Mouse (Mus musculus) heart, embryonic 16.5 days (tissue): Measurements from ENCODE around the gene Mrpl24. TPM values are rescaled to one million over a fixed set of nuclear protein-coding genes. Genes with fewer than 3 reads are reported as not detected.
"Not testable (repeated sequence)": the region's sequence is repeated elsewhere in the genome, so short reads cannot be mapped to it uniquely, and the experiment has no call there.

ENCODE experiments used
- ATAC-seq: fragments of 200-750 bp; cut with Nextera tagmentation; replicated peaks from 2 replicates; pipeline ENCODE4 v1.8.0; 2017; ENCODE audit warnings: moderate number of reproducible peaks; ENCODE audit not compliant: insufficient read depth, low FRiP score; ENCODE audit errors: extremely low read depth
- H3K27ac ChIP-seq: fragments of 300-500 bp; sonication (generic); 2 replicates; pipeline ENCODE4 v1.5.1; 2014; ENCODE audit warnings: mild to moderate bottlenecking, low read length, control low read depth, moderate library complexity
- H3K27me3 ChIP-seq: fragments of 300-500 bp; sonication (generic); 2 replicates; pipeline ENCODE4 v1.6.1; 2014; ENCODE audit warnings: low read length, mixed read lengths; ENCODE audit not compliant: control insufficient read depth, insufficient read depth
- H3K36me3 ChIP-seq: fragments of 300-500 bp; sonication (generic); 2 replicates; pipeline ENCODE4 v1.6.1; 2014; ENCODE audit not compliant: control insufficient read depth, insufficient read depth
- H3K4me1 ChIP-seq: fragments of 300-500 bp; sonication (generic); 2 replicates; pipeline ENCODE4 v1.6.1; 2014; ENCODE audit warnings: low read length, mixed read lengths; ENCODE audit not compliant: control insufficient read depth, insufficient read depth
- H3K4me2 ChIP-seq: fragments of 300-500 bp; sonication (generic); 2 replicates; pipeline ENCODE4 v1.6.1; 2014; ENCODE audit warnings: low read depth, mild to moderate bottlenecking, control low read depth, low read length
- H3K4me3 ChIP-seq: fragments of 300-500 bp; sonication (generic); 2 replicates; pipeline ENCODE4 v1.5.1; 2014; ENCODE audit warnings: mild to moderate bottlenecking, control low read depth, low read length
- H3K9ac ChIP-seq: fragments of 300-500 bp; sonication (generic); 2 replicates; pipeline ENCODE4 v1.6.1; 2014; ENCODE audit warnings: low read length, control low read depth
- H3K9me3 ChIP-seq: fragments of 300-500 bp; sonication (generic); replicated peaks from 2 replicates; pipeline ENCODE4 v1.6.1; 2016; ENCODE audit warnings: low read length; ENCODE audit not compliant: control insufficient read depth
- WGBS: fragments of 180-500 bp; shearing (Covaris S2); extraction: QIAGEN DNeasy Blood & Tissue Kit; methylation state at CpG from one replicate; pipeline ENCODE4 v1.1.7; 2014; 5-methylcytosine and 5-hydroxymethylcytosine counted together
- polyA plus RNA-seq: library from polyadenylated mRNA; unstranded; fragments of >200 nt; fragmentation: Nextera tagmentation; extraction: Ambion mirVana; gene quantifications from 2 replicates; pipeline ENCODE4 v1.2.1, GENCODE M21; 2015

The Mrpl24 gene
- polyA plus RNA-seq, 1 experiment from 2014 or later, result 68.4 TPM

GRCm38 (mm10) chr3:87891481-87891880 is 27.8 kb upstream of the Mrpl24 start:
- WGBS, result 76% methylated on average over 3 of the region's 3 CpGs
- H3K27me3 ChIP-seq, result no peaks in the 10 kb centered on the region
- no peak overlapping the region for H3K4me2 ChIP-seq
- no peaks in the 10 kb centered on the region for H3K36me3 ChIP-seq
- H3K9me3 ChIP-seq, result no peaks in the 10 kb centered on the region; the same call in none of the 2 replicates
- no peak overlapping the region for H3K9ac ChIP-seq
- no peak for ATAC-seq
- H3K4me1 ChIP-seq, result no peaks in the 10 kb centered on the region
- no peak overlapping the region for H3K27ac ChIP-seq
- no peak overlapping the region for H3K4me3 ChIP-seq

- H3K27me3 ChIP-seq, result no peaks in the 10 kb centered on the region
- H3K4me1 ChIP-seq, result no peaks in the 10 kb centered on the region
- H3K4me2 ChIP-seq, result no peak overlapping the region
- no peak overlapping the region for H3K9ac ChIP-seq
- WGBS, result 73% methylated on average over 3 of the region's 3 CpGs
- no peak overlapping the region for H3K27ac ChIP-seq
- ATAC-seq, result no peak
- H3K36me3 ChIP-seq, result no peaks in the 10 kb centered on the region
- no peak overlapping the region for H3K4me3 ChIP-seq
- no peaks in the 10 kb centered on the region; the same call in none of the 2 replicates for H3K9me3 ChIP-seq
Measured at GRCm38 (mm10) chr3:87893367-87893905, 25.9 kb upstream of the Mrpl24 start.

DNA sequence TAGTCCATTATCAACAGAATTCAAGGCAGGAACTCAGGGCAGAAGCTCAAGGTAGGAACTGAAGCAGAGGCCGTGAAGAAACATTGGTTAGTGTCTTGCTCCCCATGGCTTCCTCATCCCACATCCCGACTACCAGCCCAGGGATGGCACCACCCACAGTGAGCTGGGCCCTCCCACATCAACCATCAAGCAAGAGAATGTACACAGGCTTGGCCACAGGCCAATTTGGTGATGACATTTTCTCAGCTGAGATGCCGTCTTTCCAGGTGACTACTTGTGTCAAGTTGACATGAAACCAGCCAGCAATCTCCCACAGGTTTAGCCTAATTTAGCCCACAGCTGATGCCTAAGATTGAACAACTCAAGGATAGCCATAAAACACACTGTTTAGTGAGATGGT is 20.0 kb upstream of the Mrpl24 start:
- Histone ChIP-seq H3K4me2 (no peak overlapping the region), H3K27ac (no peak overlapping the region), H3K4me3 (no peak overlapping the region), H3K27me3 (no peaks in the 10 kb centered on the region), H3K36me3 (no peaks in the 10 kb centered on the region), H3K9me3 (no peaks in the 10 kb centered on the region), H3K9ac (no peak overlapping the region), H3K4me1 (no peaks in the 10 kb centered on the region)
- WGBS, result 59% methylated on average over 3 of the region's 3 CpGs
- no peak for ATAC-seq

DNA sequence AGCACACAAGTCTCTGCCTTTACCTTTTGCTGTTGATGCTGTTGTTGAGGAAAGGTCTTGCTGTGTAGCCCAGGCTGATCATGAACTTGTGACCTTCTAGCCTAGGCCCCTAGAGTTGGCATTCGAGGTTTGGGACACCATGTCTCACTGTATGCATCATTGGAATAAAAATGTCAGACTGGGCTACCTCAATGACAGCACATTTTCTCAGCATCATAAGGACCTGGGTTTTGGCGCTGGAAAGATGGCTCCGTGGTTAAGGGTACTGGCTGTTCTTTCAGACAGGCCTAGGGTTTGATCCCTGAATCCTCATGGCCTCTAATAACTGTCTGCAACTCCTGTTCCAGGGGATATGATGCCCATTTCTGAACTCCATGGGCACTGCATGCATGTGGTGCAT is 19.5 kb upstream of the Mrpl24 start:
- Histone ChIP-seq H3K9me3 (no peaks in the 10 kb centered on the region), H3K4me3 (no peak overlapping the region), H3K4me2 (no peak overlapping the region), H3K4me1 (no peaks in the 10 kb centered on the region), H3K27ac (no peak overlapping the region), H3K9ac (no peak overlapping the region), H3K27me3 (no peaks in the 10 kb centered on the region), H3K36me3 (no peaks in the 10 kb centered on the region)
- ATAC-seq, result no peak
- WGBS, result 74% methylated on average over 3 of the region's 3 CpGs

GRCm38 (mm10) chr3:87901036-87901624 is 18.2 kb upstream of the Mrpl24 start:
- 9% methylated on average over 1 of the region's 1 CpGs for WGBS

GRCm38 (mm10) chr3:87901959-87902358 is 17.3 kb upstream of the Mrpl24 start:
- H3K9ac ChIP-seq, ATAC-seq, H3K4me2 ChIP-seq, H3K4me3 ChIP-seq, H3K9me3 ChIP-seq, H3K27ac ChIP-seq, H3K27me3 ChIP-seq, H3K4me1 ChIP-seq, H3K36me3 ChIP-seq: not testable (repeated sequence)
- 73% methylated on average over 6 of the region's 6 CpGs for WGBS

More at GRCm38 (mm10) chr3:87901036-87901624, 18.2 kb upstream of the Mrpl24 start:
- no peaks in the 10 kb centered on the region for H3K36me3 ChIP-seq
- H3K4me3 ChIP-seq, result no peak overlapping the region
- H3K27me3 ChIP-seq, result no peaks in the 10 kb centered on the region
- no peak for ATAC-seq
- H3K27ac ChIP-seq, result no peak overlapping the region
- no peak overlapping the region for H3K4me2 ChIP-seq
- no peaks in the 10 kb centered on the region for H3K9me3 ChIP-seq
- no peaks in the 10 kb centered on the region for H3K4me1 ChIP-seq
- no peak overlapping the region for H3K9ac ChIP-seq

- 61% methylated on average over 5 of the region's 5 CpGs for WGBS
Measured at GRCm38 (mm10) chr3:87903821-87904220, 15.5 kb upstream of the Mrpl24 start.

GRCm38 (mm10) chr3:87905880-87906485 is 13.3 kb upstream of the Mrpl24 start, which contains the start of gene Hdgf:
TSS of gene Hdgf (plus strand) at chr3:87906321.
- peak within 1 kb of the TSS; percentile 91 for H3K9ac ChIP-seq
- H3K4me3 ChIP-seq, result peak within 1 kb of the TSS; percentile 77
- peak within 1 kb of the TSS; percentile 93 for H3K4me2 ChIP-seq
- H3K9me3 ChIP-seq, result no peaks in the 10 kb centered on the region
- ATAC-seq, result peak; percentile 92
- H3K27me3 ChIP-seq, result no peaks in the 10 kb centered on the region
- H3K4me1 ChIP-seq, result peaks cover 32% of the 10 kb centered on the region
- no peaks in the 10 kb centered on the region for H3K36me3 ChIP-seq
- WGBS, result under 1% methylated on average over 56 of the region's 57 CpGs
- peak within 1 kb of the TSS; percentile 96 for H3K27ac ChIP-seq

More at GRCm38 (mm10) chr3:87903821-87904220, 15.5 kb upstream of the Mrpl24 start:
- Histone ChIP-seq H3K27ac (no peak overlapping the region), H3K9ac (no peak overlapping the region), H3K4me2 (no peak overlapping the region), H3K4me3 (no peak overlapping the region), H3K27me3 (no peaks in the 10 kb centered on the region), H3K9me3 (no peaks in the 10 kb centered on the region), H3K36me3 (no peaks in the 10 kb centered on the region), H3K4me1 (peaks cover 13% of the 10 kb centered on the region)
- ATAC-seq, result no peak

GRCm38 (mm10) chr3:87906601-87906980 is 12.7 kb upstream of the Mrpl24 start:
- Histone ChIP-seq H3K4me2 (peak overlapping the region; percentile 93), H3K27ac (peak overlapping the region; percentile 96)

More at GRCm38 (mm10) chr3:87906601-87906980, 12.7 kb upstream of the Mrpl24 start:
- WGBS, result under 1% methylated on average over 42 of the region's 47 CpGs
- Histone ChIP-seq H3K4me3 (peak overlapping the region; percentile 77), H3K9me3 (no peaks in the 10 kb centered on the region), H3K4me1 (peaks cover 32% of the 10 kb centered on the region), H3K36me3 (no peaks in the 10 kb centered on the region), H3K9ac (peak overlapping the region; percentile 91), H3K27me3 (no peaks in the 10 kb centered on the region)
- peak; percentile 14 for ATAC-seq
